In the genomic region with DNA sequence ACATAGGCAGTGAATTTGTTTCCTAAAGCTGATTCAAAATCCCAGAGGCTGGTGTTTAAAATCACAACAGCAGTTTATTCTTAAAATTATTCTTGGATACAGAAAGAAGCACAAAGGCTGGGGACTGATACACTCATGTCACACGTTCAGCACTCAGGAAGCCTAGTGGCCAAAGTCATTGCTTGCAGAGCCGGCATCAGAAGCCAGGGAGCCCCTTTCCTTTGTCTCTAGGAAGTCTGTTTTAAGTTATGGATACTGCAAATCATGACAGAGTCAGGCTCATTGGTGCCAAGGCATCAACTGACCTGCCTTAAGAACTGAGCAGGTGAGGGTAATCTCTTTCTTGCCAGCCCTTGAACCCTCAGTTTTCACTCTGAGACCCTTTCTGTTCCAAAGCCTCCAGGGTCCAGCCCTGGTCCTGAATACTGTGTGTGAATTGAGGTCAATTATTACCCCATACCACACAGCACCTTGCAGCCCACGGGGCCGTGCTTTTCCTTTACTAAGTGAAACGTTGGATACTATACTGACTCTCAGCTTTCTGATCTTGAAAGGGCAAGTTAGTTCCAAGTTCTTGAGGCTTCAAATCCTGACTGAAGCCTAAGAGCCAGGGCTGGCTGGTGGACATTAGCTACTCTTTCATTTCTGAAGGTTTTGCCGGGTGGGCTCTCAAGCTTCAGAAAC, we compare ENCODE assay signal across 8 mouse cellular contexts. TPM values are rescaled to one million over a fixed set of nuclear protein-coding genes. Genes with fewer than 3 reads are reported as not detected.
A peak's percentile ranks its signal among the peaks of the same experiment; 100 is the strongest.
DNase-seq lines count a peak whose midpoint lies in the region; ATAC-seq and TF ChIP-seq lines count a peak whose summit lies in the region.
"Had no signal": no experiment of that assay in that cellular context is flagged by ENCODE, and none has a peak within 500 bp of the region (broad histone marks: within the 10 kb centered on the region; RNA-seq: fewer than 3 reads in every experiment).

No protein-coding gene starts in this region.

- no peak for DNase-seq in heart, adult 8-10 months (ENCODE audit: low spot score)
- DNase-seq in lung, embryonic 14.5 days, result no peak
- no peak for DNase-seq in lung, adult 2 months
- DNase-seq in spleen, postnatal 14 days (ENCODE audit: low spot score in 2 of 2), result no peak
- DNase-seq: thymus, postnatal 25 days had no signal

- H3K9me3 ChIP-seq in heart, embryonic 12.5 days (replicated peaks), result 0 out of 2 replicates have a peak, but pooled peaks cover 3% of the 10 kb centered on the region
- H3K9me3 ChIP-seq in lung, embryonic 14.5 days (ENCODE audit: low read depth, low read length), result no peaks in the 10 kb centered on the region
- H3K9me3 ChIP-seq in forebrain, embryonic 16.5 days (ENCODE audit: control insufficient read depth, low read length), result no peaks in the 10 kb centered on the region
- H3K9me3 ChIP-seq in neural tube, embryonic 15.5 days (replicated peaks), result no peaks in the 10 kb centered on the region

- TF ChIP-seq CTCF in lung, embryonic 14.5 days (IDR thresholded peaks at IDR 0.05; ENCODE audit: low read depth), result no peak
- TF ChIP-seq CTCF in lung, adult 2 months (IDR thresholded peaks at IDR 0.05; ENCODE audit: insufficient read depth, low read length), result no peak

- peak overlapping the region; percentile 83 for H3K27ac ChIP-seq in heart, embryonic 12.5 days (ENCODE audit: poor library complexity, severe bottlenecking)
- H3K27ac ChIP-seq in lung, embryonic 14.5 days (ENCODE audit: low read depth), result 0 out of 2 replicates have a peak overlapping the region, but pooled peaks have one; percentile 10
- H3K27ac ChIP-seq in forebrain, embryonic 16.5 days (ENCODE audit: low read length), result peak overlapping the region; percentile 80
- peak overlapping the region; percentile 51 for H3K27ac ChIP-seq in neural tube, embryonic 15.5 days (replicated peaks)

- H3K36me3 ChIP-seq in heart, embryonic 12.5 days, result no peaks in the 10 kb centered on the region
- no peaks in the 10 kb centered on the region for H3K36me3 ChIP-seq in lung, embryonic 14.5 days (ENCODE audit: insufficient read depth)
- H3K36me3 ChIP-seq in forebrain, embryonic 16.5 days (ENCODE audit: control insufficient read depth, insufficient read depth), result no peaks in the 10 kb centered on the region
- H3K36me3 ChIP-seq in neural tube, embryonic 15.5 days, result no peaks in the 10 kb centered on the region

- 0 out of 2 replicates have a peak overlapping the region, but pooled peaks have one; percentile 1 for H3K4me2 ChIP-seq in heart, embryonic 12.5 days
- peak overlapping the region; percentile 32; the same call in 1 of the 2 replicates for H3K4me2 ChIP-seq in lung, embryonic 14.5 days
- peak overlapping the region; percentile 6 for H3K4me2 ChIP-seq in forebrain, embryonic 16.5 days (ENCODE audit: low read length)
- peak overlapping the region; percentile 7 for H3K4me2 ChIP-seq in neural tube, embryonic 15.5 days

- H3K27me3 ChIP-seq in heart, embryonic 12.5 days (replicated peaks), result no peaks in the 10 kb centered on the region
- H3K27me3 ChIP-seq in lung, embryonic 14.5 days (ENCODE audit: insufficient read depth, low read length), result no peaks in the 10 kb centered on the region
- no peaks in the 10 kb centered on the region for H3K27me3 ChIP-seq in forebrain, embryonic 16.5 days (replicated peaks; ENCODE audit: control insufficient read depth, insufficient read depth, low read length)
- no peaks in the 10 kb centered on the region for H3K27me3 ChIP-seq in neural tube, embryonic 15.5 days (replicated peaks)

- no peak overlapping the region for H3K9ac ChIP-seq in heart, embryonic 12.5 days
- H3K9ac ChIP-seq in lung, embryonic 14.5 days, result no peak overlapping the region
- no peak overlapping the region for H3K9ac ChIP-seq in forebrain, embryonic 16.5 days (replicated peaks; ENCODE audit: low read depth, low read length)
- no peak overlapping the region for H3K9ac ChIP-seq in neural tube, embryonic 15.5 days (replicated peaks)

- peaks cover 44% of the 10 kb centered on the region for H3K4me1 ChIP-seq in heart, embryonic 12.5 days (replicated peaks)
- peaks cover 6% of the 10 kb centered on the region; the same call in 1 of the 2 replicates for H3K4me1 ChIP-seq in lung, embryonic 14.5 days (ENCODE audit: insufficient read depth)
- H3K4me1 ChIP-seq in lung, adult 2 months (ENCODE audit: control insufficient read depth, insufficient read depth, low read length), result peaks cover 7% of the 10 kb centered on the region
- H3K4me1 ChIP-seq in forebrain, embryonic 16.5 days (replicated peaks; ENCODE audit: control insufficient read depth, insufficient read depth, low read length), result peaks cover 7% of the 10 kb centered on the region
- H3K4me1 ChIP-seq in neural tube, embryonic 15.5 days, result 0 out of 2 replicates have a peak, but pooled peaks cover 3% of the 10 kb centered on the region

- ATAC-seq in heart, embryonic 12.5 days (ENCODE audit: insufficient number of reproducible peaks, low FRiP score), result no peak
- peak; percentile 22; the same call in 1 of the 2 replicates for ATAC-seq in lung, embryonic 14.5 days (ENCODE audit: insufficient read depth)
- peak; percentile 41 for ATAC-seq in forebrain, embryonic 16.5 days
- no peak for ATAC-seq in neural tube, embryonic 15.5 days (ENCODE audit: low FRiP score)

- H3K4me3 ChIP-seq in heart, embryonic 12.5 days, result no peak overlapping the region
- H3K4me3 ChIP-seq in lung, embryonic 14.5 days (ENCODE audit: low read depth, low read length), result no peak overlapping the region
- no peak overlapping the region for H3K4me3 ChIP-seq in lung, adult 2 months (replicated peaks; ENCODE audit: extremely low read depth, low read depth, low read length)
- H3K4me3 ChIP-seq in forebrain, embryonic 16.5 days (replicated peaks; ENCODE audit: low read length), result no peak overlapping the region
- H3K4me3 ChIP-seq in neural tube, embryonic 15.5 days (replicated peaks), result no peak overlapping the region

- TF ChIP-seq POLR2A in lung, adult 2 months (IDR thresholded peaks at IDR 0.05; ENCODE audit: borderline replicate concordance, extremely low read depth, low read depth, low read length), result no peak

- WGBS in heart, embryonic 12.5 days, result 59% methylated on average over 6 of the region's 6 CpGs
- WGBS in lung, embryonic 14.5 days, result 55% methylated on average over 6 of the region's 6 CpGs
- WGBS in lung, adult 2 months, result 48% methylated on average over 6 of the region's 6 CpGs
- WGBS in forebrain, embryonic 16.5 days, result 64% methylated on average over 6 of the region's 6 CpGs
- WGBS in neural tube, embryonic 15.5 days, result 70% methylated on average over 6 of the region's 6 CpGs

RNA-seq across cellular contexts. Expression of a gene that starts 41.9 kb away (rescaled TPM):
- 89.3 and 89.4 TPM in 2 replicates for polyA plus RNA-seq in heart, embryonic 12.5 days (2016; fragmentation: Nextera tagmentation; extraction: Ambion mirVana)
- total RNA-seq in heart, adult 8-10 months (2022), result 100 to 1,000 TPM; 150 to 176 (median 163) TPM
- polyA plus RNA-seq in lung, embryonic 14.5 days (2014; fragmentation: Nextera tagmentation; extraction: Ambion mirVana), result 31.0 and 33.4 TPM in 2 replicates
- 14.5 and 15.7 TPM in 2 replicates for polyA plus RNA-seq in lung, adult 2 months (2012; rRNA removed)
- 17.8 and 22.6 TPM in 2 replicates for polyA plus RNA-seq in forebrain, embryonic 16.5 days (2015; fragmentation: Nextera tagmentation; extraction: Ambion mirVana)
- 10.5 and 16.8 TPM in 2 replicates for polyA plus RNA-seq in neural tube, embryonic 15.5 days (2015; fragmentation: Nextera tagmentation; extraction: Ambion mirVana)

Comparison
In these comparisons a context has a peak if more than half of its experiments do, and no peak if none do; other contexts are left out.
1. ATAC-seq: peak in lung, embryonic 14.5 days (single experiment) and forebrain, embryonic 16.5 days (single experiment); none in heart, embryonic 12.5 days (single experiment) and neural tube, embryonic 15.5 days (single experiment).
2. H3K27ac ChIP-seq: peak in every context shown above with its lines; median percentile 83 in heart, embryonic 12.5 days; 80 in forebrain, embryonic 16.5 days; 51 in neural tube, embryonic 15.5 days; 10 in lung, embryonic 14.5 days.
3. Peak in every context shown above with its lines, with median percentiles within 50 percentile points of each other: H3K4me2 ChIP-seq.